Mouse (Mus musculus) neural tube, embryonic 12.5 days (tissue): ENCODE measurements around the gene Ier3. TPM values are rescaled to one million over a fixed set of nuclear protein-coding genes. Genes with fewer than 3 reads are reported as not detected.

Source experiments
- ATAC-seq: fragments of 200-750 bp; cut with Nextera tagmentation; 2 replicates; pipeline ENCODE4 v1.8.0; 2017; ENCODE audit warnings: low read depth, mild to moderate bottlenecking, moderate TSS enrichment, moderate library complexity; ENCODE audit not compliant: low FRiP score
- H3K27ac ChIP-seq: fragments of 300-500 bp; sonication (generic); 2 replicates; pipeline ENCODE4 v1.5.1; 2016
- H3K27me3 ChIP-seq: fragments of 300-500 bp; sonication (generic); replicated peaks from 2 replicates; pipeline ENCODE4 v1.6.1; 2016; ENCODE audit warnings: mild to moderate bottlenecking
- H3K36me3 ChIP-seq: fragments of 300-500 bp; sonication (generic); 2 replicates; pipeline ENCODE4 v1.6.1; 2016; ENCODE audit warnings: mild to moderate bottlenecking
- H3K4me1 ChIP-seq: fragments of 300-500 bp; sonication (generic); 2 replicates; pipeline ENCODE4 v1.6.1; 2016
- H3K4me2 ChIP-seq: fragments of 300-500 bp; sonication (generic); replicated peaks from 2 replicates; pipeline ENCODE4 v1.6.1; 2016; ENCODE audit warnings: mild to moderate bottlenecking
- H3K4me3 ChIP-seq: fragments of 300-500 bp; sonication (generic); 2 replicates; pipeline ENCODE4 v1.5.1; 2016
- H3K9ac ChIP-seq: fragments of 300-500 bp; sonication (generic); 2 replicates; pipeline ENCODE4 v1.6.1; 2016; ENCODE audit warnings: mild to moderate bottlenecking
- H3K9me3 ChIP-seq: fragments of 300-500 bp; sonication (generic); 2 replicates; pipeline ENCODE4 v1.6.1; 2016; ENCODE audit warnings: mild to moderate bottlenecking
- WGBS: fragments of 180-500 bp; shearing (Covaris S2); methylation state at CpG from one replicate; pipeline ENCODE4 v1.1.7; 2016; 5-methylcytosine and 5-hydroxymethylcytosine counted together
- polyA plus RNA-seq: library from polyadenylated mRNA; unstranded; fragments of >200 nt; fragmentation: Nextera tagmentation; extraction: Ambion mirVana; gene quantifications from 2 replicates; pipeline ENCODE4 v1.2.1, GENCODE M21; 2016

Ier3 gene
- polyA plus RNA-seq, 1 experiment from 2014 or later: 5.2 TPM

DNA sequence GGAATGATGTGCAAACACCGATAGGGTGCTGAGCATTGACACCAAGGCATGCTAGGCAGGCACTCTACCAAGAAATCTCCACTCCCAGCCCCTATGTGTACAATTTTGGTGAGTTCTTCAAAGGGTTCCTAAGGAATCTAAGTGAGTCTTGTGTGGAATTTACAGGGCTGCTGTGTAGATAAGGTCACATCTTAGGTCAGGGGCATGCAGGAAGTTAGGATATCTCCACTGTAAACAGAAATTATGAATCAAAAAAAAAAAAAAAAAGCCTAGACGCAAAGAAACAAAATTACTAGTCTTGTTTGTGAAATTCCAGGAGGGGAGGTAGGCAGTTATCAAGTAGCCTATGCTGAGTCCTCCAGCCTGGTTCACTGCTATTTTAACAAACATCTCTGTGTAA lies 28.6 kb upstream of the Ier3 start:
- Histone ChIP-seq H3K9ac (no peak overlapping the region), H3K4me2 (no peak overlapping the region), H3K27me3 (no peaks in the 10 kb centered on the region), H3K36me3 (no peaks in the 10 kb centered on the region), H3K9me3 (no peaks in the 10 kb centered on the region), H3K4me1 (no peaks in the 10 kb centered on the region), H3K27ac (no peak overlapping the region), H3K4me3 (no peak overlapping the region)
- no peak for ATAC-seq
- WGBS: 92% methylated on average over 2 of the region's 2 CpGs

DNA sequence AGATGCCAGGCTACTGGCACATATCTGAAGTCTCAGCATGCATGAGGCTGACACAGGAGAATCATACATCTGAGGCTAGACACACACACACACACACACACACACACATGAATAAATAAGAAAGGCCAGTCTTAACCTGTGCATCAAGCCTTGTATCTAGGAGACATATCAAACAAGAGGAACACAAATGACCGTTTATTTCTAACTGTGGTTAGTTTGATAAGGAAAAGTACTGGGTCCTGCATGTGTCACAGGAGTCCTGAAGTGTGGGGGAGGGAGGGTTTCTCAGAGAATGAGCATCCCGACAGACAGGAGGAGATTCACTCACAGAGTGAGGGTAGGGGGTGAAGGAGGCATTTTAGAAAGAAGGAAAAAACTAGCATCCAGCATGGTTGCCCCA lies 26.4 kb upstream of the Ier3 start:
- WGBS: 60% methylated on average over 2 of the region's 2 CpGs
- no peak overlapping the region for H3K4me2 ChIP-seq
- H3K27ac ChIP-seq: no peak overlapping the region
- no peak overlapping the region for H3K4me3 ChIP-seq
- H3K4me1 ChIP-seq: no peaks in the 10 kb centered on the region
- no peaks in the 10 kb centered on the region for H3K9me3 ChIP-seq
- no peak for ATAC-seq
- no peak overlapping the region for H3K9ac ChIP-seq
- H3K27me3 ChIP-seq: no peaks in the 10 kb centered on the region
- no peaks in the 10 kb centered on the region for H3K36me3 ChIP-seq

DNA sequence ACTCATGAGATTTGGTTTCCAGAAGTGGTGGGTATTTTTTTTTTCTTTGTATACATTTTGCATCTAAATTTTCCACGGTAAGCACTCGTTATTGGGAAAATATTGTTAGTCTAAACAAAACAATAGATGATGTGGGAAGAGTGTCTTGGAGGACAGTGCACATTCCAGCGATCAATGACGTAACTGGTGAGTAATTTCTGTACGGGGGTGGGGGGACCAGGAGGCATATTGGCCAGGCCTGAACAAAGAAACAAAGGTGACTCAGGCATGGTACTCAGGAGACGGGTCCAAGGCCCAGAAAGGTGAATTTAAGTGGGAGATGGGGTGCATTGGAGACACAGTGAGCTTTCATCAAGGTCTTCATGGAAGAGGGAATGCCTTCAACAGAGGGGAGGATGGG lies 25.8 kb upstream of the Ier3 start:
- H3K4me2 ChIP-seq: no peak overlapping the region
- no peaks in the 10 kb centered on the region for H3K4me1 ChIP-seq
- no peaks in the 10 kb centered on the region for H3K9me3 ChIP-seq
- H3K4me3 ChIP-seq: no peak overlapping the region
- no peak for ATAC-seq
- H3K9ac ChIP-seq: no peak overlapping the region
- H3K36me3 ChIP-seq: no peaks in the 10 kb centered on the region
- WGBS: 89% methylated on average over 6 of the region's 6 CpGs
- H3K27ac ChIP-seq: no peak overlapping the region
- H3K27me3 ChIP-seq: no peaks in the 10 kb centered on the region

- H3K27ac ChIP-seq: no peak overlapping the region
- no peak for ATAC-seq
- WGBS: 80% methylated on average over 5 of the region's 5 CpGs
Measured at GRCm38 (mm10) chr17:35796835-35797234, 24.6 kb upstream of the Ier3 start.

GRCm38 (mm10) chr17:35800905-35801304 lies 20.6 kb upstream of the Ier3 start:
- no peak overlapping the region for H3K27ac ChIP-seq
- no peak overlapping the region for H3K4me2 ChIP-seq
- H3K4me3 ChIP-seq: no peak overlapping the region
- no peak for ATAC-seq
- no peaks in the 10 kb centered on the region for H3K36me3 ChIP-seq
- H3K9ac ChIP-seq: no peak overlapping the region
- 76% methylated on average over 2 of the region's 2 CpGs for WGBS
- no peaks in the 10 kb centered on the region for H3K9me3 ChIP-seq
- no peaks in the 10 kb centered on the region for H3K4me1 ChIP-seq
- no peaks in the 10 kb centered on the region for H3K27me3 ChIP-seq

More at GRCm38 (mm10) chr17:35796835-35797234, 24.6 kb upstream of the Ier3 start:
- Histone ChIP-seq H3K27me3 (no peaks in the 10 kb centered on the region), H3K36me3 (no peaks in the 10 kb centered on the region), H3K9me3 (no peaks in the 10 kb centered on the region), H3K4me1 (no peaks in the 10 kb centered on the region), H3K4me3 (no peak overlapping the region), H3K9ac (no peak overlapping the region), H3K4me2 (no peak overlapping the region)

DNA sequence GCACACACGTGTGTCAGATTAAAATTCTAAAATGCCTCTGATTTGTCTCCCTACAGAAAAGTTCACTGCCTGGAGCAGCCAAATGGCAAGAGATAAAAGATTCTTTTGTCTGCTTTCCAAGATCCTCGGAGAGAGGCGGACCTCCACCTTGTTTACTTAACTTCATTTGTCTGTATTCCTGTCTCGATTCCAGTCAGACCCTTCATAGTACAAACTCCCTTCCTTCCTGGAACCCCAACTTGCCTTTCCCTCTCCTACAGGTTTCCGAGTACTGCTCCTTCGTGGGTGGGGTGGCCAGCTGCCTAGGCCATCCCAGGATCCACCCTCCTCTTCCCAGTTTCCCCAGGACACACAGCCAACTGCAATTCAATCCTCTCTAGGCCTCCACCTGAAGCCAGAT lies 18.5 kb upstream of the Ier3 start:
- 68% methylated on average over 6 of the region's 6 CpGs for WGBS
- no peak for ATAC-seq
- Histone ChIP-seq H3K9me3 (no peaks in the 10 kb centered on the region), H3K27ac (no peak overlapping the region), H3K36me3 (no peaks in the 10 kb centered on the region), H3K4me2 (no peak overlapping the region), H3K9ac (no peak overlapping the region), H3K27me3 (no peaks in the 10 kb centered on the region), H3K4me1 (no peaks in the 10 kb centered on the region), H3K4me3 (no peak overlapping the region)

GRCm38 (mm10) chr17:35803858-35804399 lies 17.6 kb upstream of the Ier3 start:
- Histone ChIP-seq H3K27ac (no peak overlapping the region), H3K4me1 (no peaks in the 10 kb centered on the region), H3K27me3 (no peaks in the 10 kb centered on the region), H3K9ac (no peak overlapping the region), H3K36me3 (no peaks in the 10 kb centered on the region), H3K9me3 (no peaks in the 10 kb centered on the region), H3K4me2 (no peak overlapping the region), H3K4me3 (no peak overlapping the region)
- ATAC-seq: no peak
- WGBS: 85% methylated on average over 4 of the region's 4 CpGs

- no peak overlapping the region for H3K4me2 ChIP-seq
- H3K27me3 ChIP-seq: no peaks in the 10 kb centered on the region
- no peak overlapping the region for H3K9ac ChIP-seq
- 73% methylated on average over 9 of the region's 9 CpGs for WGBS
- H3K27ac ChIP-seq: no peak overlapping the region
- H3K36me3 ChIP-seq: no peaks in the 10 kb centered on the region
- no peaks in the 10 kb centered on the region for H3K9me3 ChIP-seq
- H3K4me1 ChIP-seq: no peaks in the 10 kb centered on the region
- H3K4me3 ChIP-seq: no peak overlapping the region
- ATAC-seq: no peak
Measured at GRCm38 (mm10) chr17:35808073-35808472, 13.4 kb upstream of the Ier3 start.

GRCm38 (mm10) chr17:35809395-35809794 lies 12.1 kb upstream of the Ier3 start:
- Histone ChIP-seq H3K4me3 (no peak overlapping the region), H3K36me3 (no peaks in the 10 kb centered on the region), H3K9me3 (no peaks in the 10 kb centered on the region), H3K4me2 (no peak overlapping the region), H3K27ac (no peak overlapping the region), H3K9ac (no peak overlapping the region), H3K4me1 (no peaks in the 10 kb centered on the region), H3K27me3 (no peaks in the 10 kb centered on the region)
- WGBS: 88% methylated on average over 11 of the region's 11 CpGs
- no peak for ATAC-seq

DNA sequence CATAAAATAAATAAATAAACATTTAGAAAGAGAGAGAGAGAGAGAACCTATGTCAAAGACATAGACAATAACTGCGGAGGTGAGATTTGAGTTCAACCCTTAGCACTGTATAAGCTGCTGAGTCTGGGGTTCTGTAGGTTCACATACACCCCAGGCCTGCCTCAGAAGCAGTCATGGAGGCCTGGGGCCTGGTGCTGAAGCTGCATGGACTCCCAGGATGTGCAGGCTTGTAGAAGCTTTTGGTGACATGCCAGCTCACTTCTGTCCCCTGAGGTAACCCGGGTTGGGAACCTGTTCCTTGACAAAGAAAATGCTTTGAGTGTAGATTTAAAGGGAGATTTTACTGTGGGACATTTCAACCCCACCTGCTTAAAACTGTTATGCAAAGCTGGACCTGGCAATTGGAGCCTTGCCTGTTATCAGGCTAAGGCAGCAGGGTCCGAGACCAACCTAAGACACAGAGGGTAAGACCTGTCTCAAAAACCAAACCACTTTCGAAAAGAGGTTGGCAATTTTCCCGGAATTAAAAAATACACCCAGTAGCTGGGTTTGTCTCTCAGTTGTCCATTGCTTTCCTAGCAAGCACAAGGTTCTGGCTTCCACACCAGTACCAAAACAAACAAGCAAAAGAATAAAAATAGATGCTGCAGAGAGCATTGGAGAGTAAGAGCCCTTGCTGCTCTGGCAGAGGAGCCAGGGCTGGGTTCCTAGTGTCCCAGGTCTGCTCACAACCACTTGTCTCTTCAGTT lies 10.4 kb upstream of the Ier3 start:
- 88% methylated on average over 5 of the region's 5 CpGs for WGBS

DNA sequence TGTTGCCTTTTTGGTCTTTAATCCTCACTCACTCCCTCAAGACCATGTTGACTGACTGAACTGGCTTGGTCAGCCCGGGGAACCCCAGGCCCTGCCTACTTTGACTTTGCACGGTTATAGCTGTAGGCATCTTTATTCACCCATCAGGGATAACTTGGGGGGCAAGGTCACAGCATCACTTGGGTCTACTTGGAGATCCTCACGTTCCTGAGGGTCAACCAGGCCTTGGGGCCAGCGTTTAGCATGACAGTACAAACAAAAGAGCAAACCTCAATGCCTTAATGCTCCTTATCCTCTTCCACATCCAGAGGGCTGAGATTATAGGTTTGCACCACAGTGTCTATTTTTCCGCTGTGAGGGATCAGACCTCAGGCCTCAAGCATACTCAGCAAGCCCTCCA lies 9.2 kb upstream of the Ier3 start:
- Histone ChIP-seq H3K9ac (no peak overlapping the region), H3K36me3 (no peaks in the 10 kb centered on the region), H3K27me3 (no peaks in the 10 kb centered on the region), H3K4me1 (0 out of 2 replicates have a peak, but pooled peaks cover 9% of the 10 kb centered on the region), H3K27ac (no peak overlapping the region), H3K4me2 (no peak overlapping the region), H3K9me3 (no peaks in the 10 kb centered on the region), H3K4me3 (no peak overlapping the region)
- WGBS: 73% methylated on average over 5 of the region's 5 CpGs
- no peak for ATAC-seq

More for the DNA sequence above, 10.4 kb upstream of the Ier3 start:
- Histone ChIP-seq H3K27me3 (no peaks in the 10 kb centered on the region), H3K9ac (no peak overlapping the region), H3K4me2 (no peak overlapping the region), H3K36me3 (no peaks in the 10 kb centered on the region), H3K27ac (no peak overlapping the region), H3K4me3 (no peak overlapping the region), H3K9me3 (no peaks in the 10 kb centered on the region), H3K4me1 (no peaks in the 10 kb centered on the region)
- no peak for ATAC-seq

DNA sequence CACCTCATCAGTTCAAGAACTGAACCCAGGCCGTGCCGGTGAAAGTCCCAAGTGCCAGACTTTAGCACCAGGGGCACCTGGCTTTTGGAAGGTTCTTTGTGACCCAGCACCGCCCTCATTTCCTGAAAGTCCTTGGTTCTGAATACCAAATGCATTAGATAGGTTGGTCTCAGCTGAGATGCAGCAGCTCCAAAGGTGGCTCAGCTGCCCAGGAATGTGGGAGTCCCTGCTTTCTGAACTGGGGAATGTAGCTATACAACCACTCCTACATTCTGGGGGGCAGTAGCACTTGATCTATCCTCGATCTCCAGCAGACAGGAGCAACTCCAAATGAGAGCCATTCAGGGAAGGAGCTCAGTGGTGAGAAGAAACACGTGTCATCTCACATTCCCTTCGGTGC lies 8.7 kb upstream of the Ier3 start:
- no peak overlapping the region for H3K9ac ChIP-seq
- no peak overlapping the region for H3K27ac ChIP-seq
- no peaks in the 10 kb centered on the region for H3K9me3 ChIP-seq
- H3K27me3 ChIP-seq: no peaks in the 10 kb centered on the region
- H3K4me2 ChIP-seq: no peak overlapping the region
- no peak for ATAC-seq
- 80% methylated on average over 6 of the region's 6 CpGs for WGBS
- H3K36me3 ChIP-seq: no peaks in the 10 kb centered on the region
- H3K4me1 ChIP-seq: 0 out of 2 replicates have a peak, but pooled peaks cover 9% of the 10 kb centered on the region
- no peak overlapping the region for H3K4me3 ChIP-seq

- Histone ChIP-seq H3K4me2 (no peak overlapping the region), H3K4me3 (no peak overlapping the region), H3K27ac (no peak overlapping the region), H3K4me1 (0 out of 2 replicates have a peak, but pooled peaks cover 9% of the 10 kb centered on the region), H3K9me3 (no peaks in the 10 kb centered on the region), H3K9ac (no peak overlapping the region), H3K27me3 (no peaks in the 10 kb centered on the region), H3K36me3 (no peaks in the 10 kb centered on the region)
- WGBS: 74% methylated on average over 7 of the region's 7 CpGs
- no peak for ATAC-seq
Measured at GRCm38 (mm10) chr17:35813245-35813647, 8.2 kb upstream of the Ier3 start.
